Mouse (Mus musculus) thymus, adult 2 months (tissue): ENCODE data around the gene Ccdc69. TPM values are rescaled to one million over a fixed set of nuclear protein-coding genes. Genes with fewer than 3 reads are reported as not detected.
A peak's percentile ranks its signal among the peaks of the same experiment; 100 is the strongest.

Experiments used
- DNase-seq: peaks from one replicate; pipeline ENCODE4 v3.0.0; 2021
- H3K27ac ChIP-seq: fragments of 200-500 bp; 2 replicates; pipeline ENCODE4 v1.5.1; 2012; ENCODE audit warnings: low read length, control low read depth; ENCODE audit not compliant: control insufficient read depth, insufficient read depth
- H3K27me3 ChIP-seq: fragments of 200-500 bp; 2 replicates; pipeline ENCODE4 v1.6.1; 2012; ENCODE audit warnings: mild to moderate bottlenecking, low read length, moderate library complexity, mixed read lengths; ENCODE audit not compliant: control insufficient read depth, insufficient read depth
- H3K36me3 ChIP-seq: fragments of 200-500 bp; 2 replicates; pipeline ENCODE4 v1.6.1; 2012; ENCODE audit warnings: mild to moderate bottlenecking, low read length, moderate library complexity; ENCODE audit not compliant: control insufficient read depth, insufficient read depth
- H3K4me1 ChIP-seq: fragments of 200-500 bp; replicated peaks from 2 replicates; pipeline ENCODE4 v1.6.1; 2012; ENCODE audit warnings: low read length; ENCODE audit not compliant: control insufficient read depth, insufficient read depth
- H3K4me3 ChIP-seq: fragments of 200-500 bp; 2 replicates; pipeline ENCODE4 v1.5.1; 2012; ENCODE audit warnings: mild to moderate bottlenecking, low read length, control low read depth, moderate library complexity; ENCODE audit not compliant: control insufficient read depth, insufficient read depth
- CTCF ChIP-seq: fragments of 200-500 bp; IDR thresholded peaks from 2 replicates; pipeline ENCODE4 v1.5.1; 2012; ENCODE audit warnings: mild to moderate bottlenecking, control low read depth, low read length, moderate library complexity, borderline replicate concordance; ENCODE audit not compliant: control insufficient read depth, poor library complexity, insufficient read depth; ENCODE audit errors: extremely low read depth
- POLR2A ChIP-seq: fragments of 200-500 bp; IDR thresholded peaks from 2 replicates; pipeline ENCODE4 v1.6.1; 2012; ENCODE audit warnings: mild to moderate bottlenecking, low read length, control low read depth, moderate library complexity; ENCODE audit not compliant: control insufficient read depth, poor library complexity, insufficient read depth; ENCODE audit errors: extremely low read depth
- WGBS: fragments of 180-500 bp; shearing (Covaris S2); methylation state at CpG from one replicate; pipeline ENCODE4 v1.1.7; 2018; 5-methylcytosine and 5-hydroxymethylcytosine counted together
- polyA plus RNA-seq: library from polyadenylated mRNA; depleted of rRNA; stranded (reverse); fragments of >200 nt; gene quantifications from 2 replicates; pipeline ENCODE4 v1.2.3, GENCODE M21; 2012

The Ccdc69 gene
- polyA plus RNA-seq, 1 experiment = 16.5 TPM

GRCm38 (mm10) chr11:55025896-55026295 lies 52.0 kb downstream of the Ccdc69 start:
- no peak overlapping the region for H3K4me3 ChIP-seq
- no peak overlapping the region for H3K27ac ChIP-seq
- no peaks in the 10 kb centered on the region for H3K36me3 ChIP-seq
- H3K4me1 ChIP-seq = peaks cover 31% of the 10 kb centered on the region
- TF ChIP-seq POLR2A (no peak), CTCF (no peak)
- DNase-seq = no peak
- H3K27me3 ChIP-seq = no peaks in the 10 kb centered on the region
- WGBS = 94% methylated on average over 4 of the region's 4 CpGs

- DNase-seq = no peak
- WGBS = 69% methylated on average over 3 of the region's 3 CpGs
- no peaks in the 10 kb centered on the region for H3K27me3 ChIP-seq
These were observed 54.3 kb downstream of the Ccdc69 start for GRCm38 (mm10) chr11:55023583-55023982.

DNA sequence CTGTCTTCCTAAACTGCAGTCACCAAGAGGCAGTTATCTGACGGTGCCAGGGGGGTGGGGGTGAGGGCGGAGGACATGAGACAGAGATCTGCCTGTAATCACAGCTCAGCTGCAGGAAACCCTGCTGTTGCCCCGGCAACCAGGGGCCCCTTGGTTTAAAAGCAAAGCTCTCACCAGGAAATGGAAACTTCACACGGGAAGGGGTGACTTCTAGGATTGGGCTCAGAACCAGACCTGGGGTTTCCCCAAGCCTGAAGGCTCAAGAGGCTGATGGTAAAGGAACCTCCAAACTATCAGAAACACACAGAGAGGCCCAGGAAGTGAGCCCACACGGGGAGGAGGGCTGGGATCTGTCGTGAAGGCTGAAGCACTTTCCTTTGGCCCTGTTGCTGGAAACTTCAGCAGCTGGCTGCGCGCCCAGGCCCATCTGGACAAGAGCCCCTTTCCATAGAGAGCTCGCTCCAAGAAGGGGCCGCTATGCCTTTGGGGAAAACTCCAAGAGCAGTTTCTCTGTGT lies 54.8 kb downstream of the Ccdc69 start:
- DNase-seq = peak; percentile 91
- 6% methylated on average over 10 of the region's 10 CpGs for WGBS
- Histone ChIP-seq H3K27me3 (no peaks in the 10 kb centered on the region), H3K4me1 (peaks cover 33% of the 10 kb centered on the region), H3K4me3 (peak overlapping the region; percentile 5; the same call in 1 of the 2 replicates), H3K36me3 (no peaks in the 10 kb centered on the region), H3K27ac (peak overlapping the region; percentile 49)
- TF ChIP-seq POLR2A = 0 out of 2 replicates have a peak, but pooled peaks have one; percentile 28
- TF ChIP-seq CTCF = peak; percentile 38; the same call in 1 of the 2 replicates

More at GRCm38 (mm10) chr11:55023583-55023982, 54.3 kb downstream of the Ccdc69 start:
- Histone ChIP-seq H3K4me3 (no peak overlapping the region; the same call in 1 of the 2 replicates), H3K27ac (peak overlapping the region; percentile 49), H3K4me1 (peaks cover 32% of the 10 kb centered on the region), H3K36me3 (no peaks in the 10 kb centered on the region)
- TF ChIP-seq POLR2A = no peak
- TF ChIP-seq CTCF = no peak

DNA sequence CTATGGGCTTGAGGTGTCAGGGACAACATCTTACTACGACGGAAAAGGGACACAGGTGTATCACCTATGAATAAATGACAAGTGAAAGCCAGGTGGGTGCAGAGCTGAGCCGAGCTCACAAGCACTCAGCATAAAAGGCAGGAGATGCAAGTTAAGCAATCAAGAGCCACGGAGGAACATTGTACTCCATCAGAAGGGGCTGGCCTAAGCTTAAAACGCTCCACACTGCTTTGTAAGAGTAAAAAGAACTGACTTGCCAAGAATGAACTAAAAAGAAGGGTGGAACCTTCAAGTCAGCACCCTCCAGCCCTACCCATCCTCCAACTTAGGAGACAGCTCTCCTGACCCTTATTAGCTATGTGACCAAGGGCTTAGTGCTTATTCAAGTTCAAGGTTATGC lies 55.4 kb downstream of the Ccdc69 start:
- H3K27ac ChIP-seq = no peak overlapping the region; the same call in 1 of the 2 replicates
- H3K4me1 ChIP-seq = peaks cover 33% of the 10 kb centered on the region
- no peak overlapping the region for H3K4me3 ChIP-seq
- H3K27me3 ChIP-seq = no peaks in the 10 kb centered on the region
- TF ChIP-seq CTCF = no peak
- 46% methylated on average over 5 of the region's 5 CpGs for WGBS
- H3K36me3 ChIP-seq = no peaks in the 10 kb centered on the region
- no peak for DNase-seq

DNA sequence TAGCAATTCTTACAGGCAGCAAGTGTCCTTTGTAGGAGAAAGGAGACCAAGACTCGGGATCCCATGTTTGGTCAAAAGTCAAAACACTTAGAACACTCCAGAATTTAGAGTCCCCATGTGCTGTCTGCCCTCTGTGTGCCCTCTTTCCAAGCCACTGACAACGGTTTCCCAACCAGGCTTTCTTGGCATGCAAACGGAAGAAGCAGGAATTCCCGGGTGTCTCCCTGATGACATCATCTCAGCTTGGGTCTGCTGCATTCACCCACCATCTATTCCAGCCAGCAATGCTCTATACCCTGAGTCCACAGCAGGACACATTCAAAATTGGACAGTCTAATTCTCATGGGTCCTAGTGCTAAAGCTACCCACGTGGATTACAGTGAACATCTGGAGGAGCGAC lies 56.1 kb downstream of the Ccdc69 start:
- no peaks in the 10 kb centered on the region for H3K36me3 ChIP-seq
- H3K4me1 ChIP-seq = peaks cover 33% of the 10 kb centered on the region
- WGBS = 90% methylated on average over 6 of the region's 6 CpGs
- H3K27me3 ChIP-seq = no peaks in the 10 kb centered on the region
- no peak overlapping the region for H3K4me3 ChIP-seq
- TF ChIP-seq CTCF (no peak), POLR2A (no peak)
- no peak overlapping the region for H3K27ac ChIP-seq
- DNase-seq = no peak

DNA sequence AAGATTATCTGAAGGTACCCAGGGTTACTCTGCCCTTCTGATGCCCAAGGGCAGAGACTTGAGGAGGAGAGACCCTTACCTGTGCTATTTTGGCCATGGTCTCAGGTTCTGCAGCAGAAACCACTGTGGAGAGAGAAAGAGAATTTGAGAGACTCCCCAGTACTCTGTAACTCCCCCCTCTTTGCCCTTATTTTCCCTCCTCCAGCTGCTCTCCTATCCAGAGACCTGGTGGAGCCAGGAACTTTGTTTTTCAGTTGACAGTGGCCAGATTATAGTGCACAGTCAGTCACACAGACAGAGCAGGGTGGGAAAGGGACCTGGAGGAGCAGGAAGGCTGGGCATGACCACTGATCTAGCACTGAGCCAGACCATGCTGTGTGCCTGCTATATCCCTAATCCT lies 56.5 kb downstream of the Ccdc69 start:
- no peak for TF ChIP-seq POLR2A
- no peak for TF ChIP-seq CTCF
- H3K27me3 ChIP-seq = no peaks in the 10 kb centered on the region
- H3K4me1 ChIP-seq = peaks cover 33% of the 10 kb centered on the region
- H3K4me3 ChIP-seq = no peak overlapping the region
- H3K36me3 ChIP-seq = no peaks in the 10 kb centered on the region
- H3K27ac ChIP-seq = no peak overlapping the region
- no peak for DNase-seq

DNA sequence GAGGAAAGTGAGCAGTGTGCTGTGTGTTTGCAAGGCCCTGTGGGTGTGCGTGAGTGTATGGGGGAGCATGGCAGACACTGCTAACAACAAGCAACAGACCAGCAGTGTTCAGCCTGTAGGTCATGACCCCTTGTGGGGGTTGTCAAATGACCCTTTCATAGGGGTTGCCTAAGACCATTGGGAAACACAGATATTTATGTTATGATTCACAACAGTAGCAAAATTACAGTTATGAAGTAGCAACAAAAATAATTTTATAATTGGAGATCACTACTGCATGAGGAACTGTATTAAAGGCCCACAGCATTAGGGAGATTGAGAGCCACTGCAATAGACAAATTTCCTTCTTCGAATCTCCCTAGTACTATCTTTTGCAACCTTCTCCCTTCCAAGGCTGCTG lies 58.2 kb downstream of the Ccdc69 start:
- WGBS = 96% methylated on average over 2 of the region's 2 CpGs
- no peak for DNase-seq
- peaks cover 24% of the 10 kb centered on the region for H3K4me1 ChIP-seq
- no peak overlapping the region for H3K4me3 ChIP-seq
- H3K27ac ChIP-seq = no peak overlapping the region
- H3K27me3 ChIP-seq = no peaks in the 10 kb centered on the region
- no peaks in the 10 kb centered on the region for H3K36me3 ChIP-seq
- TF ChIP-seq CTCF = no peak
- TF ChIP-seq POLR2A = no peak
